Comparison of ENCODE assay signal across 8 mouse cellular contexts in genomic region chr15:98895635-98896589, GRCm38 (mm10). TPM values are rescaled to one million over a fixed set of nuclear protein-coding genes. Genes with fewer than 3 reads are reported as not detected.
A peak's percentile ranks its signal among the peaks of the same experiment; 100 is the strongest.
DNase-seq lines count a peak whose midpoint lies in the region; ATAC-seq and TF ChIP-seq lines count a peak whose summit lies in the region.

No protein-coding gene starts in this region.

- H3K9me3 ChIP-seq in neural tube, embryonic 11.5 days (ENCODE audit: control insufficient read depth, low read length) = no peaks in the 10 kb centered on the region
- no peaks in the 10 kb centered on the region for H3K9me3 ChIP-seq in embryonic facial prominence, embryonic 11.5 days (replicated peaks; ENCODE audit: control insufficient read depth, low read length)
- H3K9me3 ChIP-seq in hindbrain, embryonic 13.5 days = no peaks in the 10 kb centered on the region
- H3K9me3 ChIP-seq in liver, embryonic 16.5 days (replicated peaks; ENCODE audit: control insufficient read depth, low read length) = no peaks in the 10 kb centered on the region

- peaks cover 80% of the 10 kb centered on the region for H3K27me3 ChIP-seq in neural tube, embryonic 11.5 days (ENCODE audit: control insufficient read depth, insufficient read depth, low read length)
- peaks cover 72% of the 10 kb centered on the region for H3K27me3 ChIP-seq in embryonic facial prominence, embryonic 11.5 days (ENCODE audit: control insufficient read depth, insufficient read depth, low read length)
- H3K27me3 ChIP-seq in hindbrain, embryonic 13.5 days = peaks cover 98% of the 10 kb centered on the region
- H3K27me3 ChIP-seq in liver, embryonic 16.5 days (ENCODE audit: control insufficient read depth, insufficient read depth, low read depth, low read length) = peaks cover 79% of the 10 kb centered on the region
- H3K27me3 ChIP-seq in small intestine, adult 2 months (ENCODE audit: control insufficient read depth, insufficient read depth, low read length) = peaks cover 54% of the 10 kb centered on the region

- no peak for TF ChIP-seq CTCF in small intestine, adult 2 months (IDR thresholded peaks at IDR 0.05; ENCODE audit: extremely low read depth, insufficient read length, insufficient replicate concordance, low read depth, low read length)

- no peak for TF ChIP-seq POLR2A in small intestine, adult 2 months (IDR thresholded peaks at IDR 0.05; ENCODE audit: low read depth, low read length)

- whole genome bisulfite sequencing in neural tube, embryonic 11.5 days = 1% methylated on average over 41 of the region's 41 CpGs
- under 1% methylated on average over 41 of the region's 41 CpGs for WGBS in embryonic facial prominence, embryonic 11.5 days
- WGBS in hindbrain, embryonic 13.5 days = 2% methylated on average over 40 of the region's 41 CpGs
- WGBS in liver, embryonic 16.5 days (ENCODE audit: insufficient replicate concordance) = 3% methylated on average over 39 of the region's 41 CpGs
- WGBS in small intestine, adult 2 months = 11% methylated on average over 41 of the region's 41 CpGs

- ATAC-seq in neural tube, embryonic 11.5 days (ENCODE audit: insufficient read depth, low FRiP score, low TSS enrichment) = no peak
- peak; percentile 42; the same call in 1 of the 2 replicates for ATAC-seq in embryonic facial prominence, embryonic 11.5 days (replicated peaks; ENCODE audit: insufficient number of reproducible peaks, low FRiP score, low TSS enrichment, low read depth)
- no peak for ATAC-seq in hindbrain, embryonic 13.5 days (ENCODE audit: low FRiP score)
- no peak for ATAC-seq in liver, embryonic 16.5 days (ENCODE audit: low read depth)

- intact Hi-C loops in left cerebral cortex, postnatal 14 days (cut with DNase I) = no loop called here

- peak overlapping the region; percentile 26 for H3K4me3 ChIP-seq in neural tube, embryonic 11.5 days (ENCODE audit: low read depth, low read length)
- H3K4me3 ChIP-seq in embryonic facial prominence, embryonic 11.5 days (ENCODE audit: low read depth, low read length) = peak overlapping the region; percentile 21
- H3K4me3 ChIP-seq in hindbrain, embryonic 13.5 days = peak overlapping the region; percentile 49
- H3K4me3 ChIP-seq in liver, embryonic 16.5 days (ENCODE audit: low read depth, low read length) = peak overlapping the region; percentile 19; the same call in 1 of the 2 replicates
- H3K4me3 ChIP-seq in small intestine, adult 2 months (ENCODE audit: low read depth, low read length) = peak overlapping the region; percentile 9

- 0 out of 2 replicates have a peak overlapping the region, but pooled peaks have one; percentile 27 for H3K27ac ChIP-seq in neural tube, embryonic 11.5 days (ENCODE audit: low read depth, low read length)
- H3K27ac ChIP-seq in embryonic facial prominence, embryonic 11.5 days (replicated peaks; ENCODE audit: low read depth, low read length) = 0 out of 2 replicates have a peak overlapping the region, but pooled peaks have one; percentile 22
- H3K27ac ChIP-seq in hindbrain, embryonic 13.5 days = 0 out of 2 replicates have a peak overlapping the region, but pooled peaks have one; percentile 23
- no peak overlapping the region for H3K27ac ChIP-seq in liver, embryonic 16.5 days (ENCODE audit: low read length)
- H3K27ac ChIP-seq in small intestine, adult 2 months (ENCODE audit: insufficient read depth, low read depth, low read length) = no peak overlapping the region

- DNase-seq in neural tube, embryonic 11.5 days (ENCODE audit: low spot score) = peak; percentile 71
- DNase-seq in neural tube, embryonic 10.5 days (ENCODE audit: extremely low spot score, low spot score) = no peak
- peak; percentile 72 for DNase-seq in embryonic facial prominence, embryonic 11.5 days (ENCODE audit: low spot score)
- DNase-seq in spleen, postnatal 14 days (ENCODE audit: low spot score in 2 of 2) = no peak
- DNase-seq in left cerebral cortex, postnatal 14 days (ENCODE audit: low spot score in 2 of 2) = no peak

- peaks cover 19% of the 10 kb centered on the region for H3K4me1 ChIP-seq in neural tube, embryonic 11.5 days (ENCODE audit: control insufficient read depth, insufficient read depth, low read length)
- H3K4me1 ChIP-seq in embryonic facial prominence, embryonic 11.5 days (ENCODE audit: control insufficient read depth, insufficient read depth, low read length) = peaks cover 21% of the 10 kb centered on the region
- peaks cover 46% of the 10 kb centered on the region for H3K4me1 ChIP-seq in hindbrain, embryonic 13.5 days (replicated peaks)
- H3K4me1 ChIP-seq in liver, embryonic 16.5 days (ENCODE audit: control insufficient read depth, low read depth, low read length) = peaks cover 34% of the 10 kb centered on the region
- H3K4me1 ChIP-seq in small intestine, adult 2 months (ENCODE audit: control insufficient read depth, insufficient read depth, insufficient read length, low read length) = peaks cover 20% of the 10 kb centered on the region

- H3K9ac ChIP-seq in neural tube, embryonic 11.5 days (ENCODE audit: low read length) = peak overlapping the region; percentile 43
- H3K9ac ChIP-seq in embryonic facial prominence, embryonic 11.5 days (replicated peaks; ENCODE audit: low read length) = peak overlapping the region; percentile 39
- H3K9ac ChIP-seq in hindbrain, embryonic 13.5 days = peak overlapping the region; percentile 60
- H3K9ac ChIP-seq in liver, embryonic 16.5 days (ENCODE audit: low read depth, low read length) = no peak overlapping the region

- H3K36me3 ChIP-seq in neural tube, embryonic 11.5 days (ENCODE audit: control insufficient read depth, insufficient read depth, low read length) = no peaks in the 10 kb centered on the region
- no peaks in the 10 kb centered on the region for H3K36me3 ChIP-seq in embryonic facial prominence, embryonic 11.5 days (replicated peaks; ENCODE audit: control insufficient read depth, insufficient read depth, low read depth, low read length)
- no peaks in the 10 kb centered on the region for H3K36me3 ChIP-seq in hindbrain, embryonic 13.5 days
- no peaks in the 10 kb centered on the region for H3K36me3 ChIP-seq in liver, embryonic 16.5 days (ENCODE audit: control insufficient read depth, insufficient read depth)
- H3K36me3 ChIP-seq in small intestine, adult 2 months (ENCODE audit: control insufficient read depth, insufficient read depth, low read length) = no peaks in the 10 kb centered on the region

- H3K4me2 ChIP-seq in neural tube, embryonic 11.5 days (ENCODE audit: low read depth) = peak overlapping the region; percentile 49
- peak overlapping the region; percentile 45 for H3K4me2 ChIP-seq in embryonic facial prominence, embryonic 11.5 days (ENCODE audit: low read depth, low read length)
- H3K4me2 ChIP-seq in hindbrain, embryonic 13.5 days = peak overlapping the region; percentile 95
- H3K4me2 ChIP-seq in liver, embryonic 16.5 days (ENCODE audit: low read depth, low read length) = peak overlapping the region; percentile 40

RNA-seq across cellular contexts. Expression of gene Rhebl1, which starts 1.6 kb away (rescaled TPM):
- 18.9 and 19.8 TPM in 2 replicates for polyA plus RNA-seq in neural tube, embryonic 11.5 days (2014; fragmentation: Nextera tagmentation; extraction: Ambion mirVana)
- polyA plus RNA-seq in embryonic facial prominence, embryonic 11.5 days (2014; fragmentation: Nextera tagmentation; extraction: Ambion mirVana) = 16.7 and 17.0 TPM in 2 replicates
- polyA plus RNA-seq in hindbrain, embryonic 13.5 days (2015; fragmentation: Nextera tagmentation; extraction: Ambion mirVana) = 29.7 and 34.7 TPM in 2 replicates
- polyA plus RNA-seq in liver, embryonic 16.5 days (2015; fragmentation: Nextera tagmentation; extraction: Ambion mirVana) = 2.9 and 3.4 TPM in 2 replicates
- 5.3 and 24.1 TPM in 2 replicates for polyA plus RNA-seq in small intestine, adult 2 months (2012; rRNA removed)
- 1 to 10 TPM; 8.6 to 9.3 TPM for total RNA-seq in left cerebral cortex, postnatal 14 days (2021)

RNA-seq across cellular contexts. Expression of gene Dhh, which starts 2.4 kb away (rescaled TPM):
- 0.44 and 2.3 TPM in 2 replicates for polyA plus RNA-seq in neural tube, embryonic 11.5 days (2014; fragmentation: Nextera tagmentation; extraction: Ambion mirVana)
- 0.76 and 1.3 TPM in 2 replicates for polyA plus RNA-seq in embryonic facial prominence, embryonic 11.5 days (2014; fragmentation: Nextera tagmentation; extraction: Ambion mirVana)
- polyA plus RNA-seq in hindbrain, embryonic 13.5 days (2015; fragmentation: Nextera tagmentation; extraction: Ambion mirVana) = 1.7 and 2.2 TPM in 2 replicates
- polyA plus RNA-seq in liver, embryonic 16.5 days (2015; fragmentation: Nextera tagmentation; extraction: Ambion mirVana) = 0.11 TPM in 2 replicates
- 0.33 and 0.55 TPM in 2 replicates for polyA plus RNA-seq in small intestine, adult 2 months (2012; rRNA removed)
- total RNA-seq in left cerebral cortex, postnatal 14 days (2021) = under 1 TPM; 0.15 to 0.24 TPM

RNA-seq across cellular contexts. Expression of gene Lmbr1l, which starts 22.1 kb away (rescaled TPM):
- 7.1 and 8.9 TPM in 2 replicates for polyA plus RNA-seq in neural tube, embryonic 11.5 days (2014; fragmentation: Nextera tagmentation; extraction: Ambion mirVana)
- 3.9 and 7.1 TPM in 2 replicates for polyA plus RNA-seq in embryonic facial prominence, embryonic 11.5 days (2014; fragmentation: Nextera tagmentation; extraction: Ambion mirVana)
- polyA plus RNA-seq in hindbrain, embryonic 13.5 days (2015; fragmentation: Nextera tagmentation; extraction: Ambion mirVana) = 37.7 and 38.3 TPM in 2 replicates
- polyA plus RNA-seq in liver, embryonic 16.5 days (2015; fragmentation: Nextera tagmentation; extraction: Ambion mirVana) = 4.4 and 4.6 TPM in 2 replicates
- polyA plus RNA-seq in small intestine, adult 2 months (2012; rRNA removed) = 183 and 395 TPM in 2 replicates
- total RNA-seq in left cerebral cortex, postnatal 14 days (2021) = 10 to 100 TPM; 17.9 to 18.1 TPM

RNA-seq across cellular contexts. Expression of gene Kmt2d, which starts 24.9 kb away (rescaled TPM):
- polyA plus RNA-seq in neural tube, embryonic 11.5 days (2014; fragmentation: Nextera tagmentation; extraction: Ambion mirVana) = 14.7 and 16.3 TPM in 2 replicates
- polyA plus RNA-seq in embryonic facial prominence, embryonic 11.5 days (2014; fragmentation: Nextera tagmentation; extraction: Ambion mirVana) = 11.6 and 12.0 TPM in 2 replicates
- polyA plus RNA-seq in hindbrain, embryonic 13.5 days (2015; fragmentation: Nextera tagmentation; extraction: Ambion mirVana) = 11.6 and 12.1 TPM in 2 replicates
- polyA plus RNA-seq in liver, embryonic 16.5 days (2015; fragmentation: Nextera tagmentation; extraction: Ambion mirVana) = 3.9 and 4.0 TPM in 2 replicates
- 19.4 and 36.2 TPM in 2 replicates for polyA plus RNA-seq in small intestine, adult 2 months (2012; rRNA removed)
- 10 to 100 TPM; 73.2 to 75.3 TPM for total RNA-seq in left cerebral cortex, postnatal 14 days (2021)

RNA-seq across cellular contexts. Expression of gene Tuba1b, which starts 38.5 kb away (rescaled TPM):
- polyA plus RNA-seq in neural tube, embryonic 11.5 days (2014; fragmentation: Nextera tagmentation; extraction: Ambion mirVana) = 1,967 and 2,051 TPM in 2 replicates
- polyA plus RNA-seq in embryonic facial prominence, embryonic 11.5 days (2014; fragmentation: Nextera tagmentation; extraction: Ambion mirVana) = 2,291 and 2,381 TPM in 2 replicates
- 1,016 and 1,054 TPM in 2 replicates for polyA plus RNA-seq in hindbrain, embryonic 13.5 days (2015; fragmentation: Nextera tagmentation; extraction: Ambion mirVana)
- polyA plus RNA-seq in liver, embryonic 16.5 days (2015; fragmentation: Nextera tagmentation; extraction: Ambion mirVana) = 934 and 938 TPM in 2 replicates
- 455 and 523 TPM in 2 replicates for polyA plus RNA-seq in small intestine, adult 2 months (2012; rRNA removed)
- 100 to 1,000 TPM; 689 to 750 TPM for total RNA-seq in left cerebral cortex, postnatal 14 days (2021)

Comparison
In these comparisons a context has a peak if more than half of its experiments do, and no peak if none do; other contexts are left out.
1. DNase-seq: peak in neural tube, embryonic 11.5 days (single experiment) and embryonic facial prominence, embryonic 11.5 days (single experiment); none in neural tube, embryonic 10.5 days (single experiment), spleen, postnatal 14 days (0 of 2) and left cerebral cortex, postnatal 14 days (0 of 2).
2. H3K27ac ChIP-seq: peak in neural tube, embryonic 11.5 days (single experiment), embryonic facial prominence, embryonic 11.5 days (single experiment) and hindbrain, embryonic 13.5 days (single experiment); none in liver, embryonic 16.5 days (single experiment) and small intestine, adult 2 months (single experiment).
3. H3K4me2 ChIP-seq: peak in every context shown above with its lines; median percentile 95 in hindbrain, embryonic 13.5 days; 49 in neural tube, embryonic 11.5 days; 45 in embryonic facial prominence, embryonic 11.5 days; 40 in liver, embryonic 16.5 days.
4. Peak in every context shown above with its lines, with median percentiles within 50 percentile points of each other: H3K4me3 ChIP-seq.